In the genomic region with DNA sequence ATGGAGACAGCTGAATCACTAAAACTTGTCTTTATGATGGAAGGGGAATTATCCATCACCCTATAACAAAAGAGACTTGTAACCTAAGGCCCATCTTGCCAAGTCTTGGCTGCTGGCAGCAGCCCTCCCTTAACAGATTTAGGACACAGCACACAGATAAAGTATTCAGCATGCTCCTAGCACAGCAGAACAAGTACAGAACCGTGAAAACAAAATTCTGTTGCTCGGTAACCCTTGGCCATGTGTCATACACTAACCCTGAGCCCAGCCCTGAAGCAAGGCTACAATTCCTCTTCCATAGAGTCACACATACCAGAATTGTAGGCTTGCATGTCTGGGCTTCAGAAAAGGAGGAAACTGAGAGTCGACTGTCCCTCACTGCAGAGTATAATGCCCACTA, we compare ENCODE assay signal across 20 mouse cellular contexts.
DNase-seq lines count a peak whose midpoint lies in the region; ATAC-seq and TF ChIP-seq lines count a peak whose summit lies in the region.
"Had no signal": no experiment of that assay in that cellular context is flagged by ENCODE, and none has a peak within 500 bp of the region (broad histone marks: within the 10 kb centered on the region; RNA-seq: fewer than 3 reads in every experiment).

No protein-coding gene starts in this region.

- H3K27me3 ChIP-seq in midbrain, postnatal 0 days (ENCODE audit: insufficient read depth, low read length) = no peaks in the 10 kb centered on the region
- H3K27me3 ChIP-seq in midbrain, embryonic 11.5 days (ENCODE audit: control insufficient read depth, insufficient read depth, low read length) = no peaks in the 10 kb centered on the region
- H3K27me3 ChIP-seq in neural tube, embryonic 15.5 days (replicated peaks) = no peaks in the 10 kb centered on the region
- H3K27me3 ChIP-seq: embryonic facial prominence, embryonic 13.5 days; kidney, embryonic 15.5 days had no signal

- no peak overlapping the region for H3K27ac ChIP-seq in midbrain, postnatal 0 days (ENCODE audit: low read depth, low read length)
- no peak overlapping the region for H3K27ac ChIP-seq in midbrain, embryonic 11.5 days (ENCODE audit: low read depth, low read length)
- H3K27ac ChIP-seq in neural tube, embryonic 15.5 days (replicated peaks) = no peak overlapping the region
- H3K27ac ChIP-seq: embryonic facial prominence, embryonic 13.5 days; kidney, embryonic 15.5 days had no signal

- no peak overlapping the region for H3K4me2 ChIP-seq in midbrain, postnatal 0 days (ENCODE audit: low read depth, low read length, poor library complexity, severe bottlenecking)
- H3K4me2 ChIP-seq in midbrain, embryonic 11.5 days = no peak overlapping the region
- H3K4me2 ChIP-seq in neural tube, embryonic 15.5 days = no peak overlapping the region
- H3K4me2 ChIP-seq: embryonic facial prominence, embryonic 13.5 days; kidney, embryonic 15.5 days had no signal

- H3K4me3 ChIP-seq in midbrain, postnatal 0 days (ENCODE audit: low read depth, low read length) = no peak overlapping the region
- H3K4me3 ChIP-seq in midbrain, embryonic 11.5 days (ENCODE audit: low read depth, low read length) = no peak overlapping the region
- H3K4me3 ChIP-seq in neural tube, embryonic 15.5 days (replicated peaks) = no peak overlapping the region
- H3K4me3 ChIP-seq: embryonic facial prominence, embryonic 13.5 days; kidney, embryonic 15.5 days; myocyte had no signal

- peak; percentile 5 to 69 for DNase-seq in adrenal gland, adult (ENCODE audit: inconsistent age in 2 of 2, low spot score in 1 of 2)
- DNase-seq in adrenal gland, postnatal 4 days (ENCODE audit: low spot score in 2 of 2) = no peak
- peak; percentile 3 for DNase-seq in gastrocnemius, postnatal 14 days
- no peak for DNase-seq in gastrocnemius, postnatal 25 days
- DNase-seq in midbrain, postnatal 0 days (ENCODE audit: low spot score) = peak; percentile 14
- DNase-seq in midbrain, embryonic 11.5 days (ENCODE audit: low spot score, missing footprints) = no peak
- no peak for DNase-seq in lung, adult 18-20 months
- DNase-seq: cerebellum, adult 11-12 months; forebrain, postnatal 0 days; kidney, postnatal 4 days; liver; lung, postnatal 10 days; midbrain, embryonic 14.5 days; thymus, postnatal 4 days had no signal

- H3K36me3 ChIP-seq in midbrain, postnatal 0 days (ENCODE audit: insufficient read depth, low read length) = no peaks in the 10 kb centered on the region
- no peaks in the 10 kb centered on the region for H3K36me3 ChIP-seq in midbrain, embryonic 11.5 days (ENCODE audit: control insufficient read depth, insufficient read depth, low read length)
- no peaks in the 10 kb centered on the region for H3K36me3 ChIP-seq in neural tube, embryonic 15.5 days
- H3K36me3 ChIP-seq: embryonic facial prominence, embryonic 13.5 days; kidney, embryonic 15.5 days had no signal

- no peaks in the 10 kb centered on the region for H3K9me3 ChIP-seq in midbrain, postnatal 0 days (ENCODE audit: low read length)
- H3K9me3 ChIP-seq in midbrain, embryonic 11.5 days (ENCODE audit: control insufficient read depth, low read length) = no peaks in the 10 kb centered on the region
- no peaks in the 10 kb centered on the region for H3K9me3 ChIP-seq in neural tube, embryonic 15.5 days (replicated peaks)
- H3K9me3 ChIP-seq: embryonic facial prominence, embryonic 13.5 days; kidney, embryonic 15.5 days had no signal

- WGBS in midbrain, postnatal 0 days = 64% methylated on average over 3 of the region's 3 CpGs
- 90% methylated on average over 3 of the region's 3 CpGs for WGBS in midbrain, embryonic 11.5 days
- WGBS in neural tube, embryonic 15.5 days = 64% methylated on average over 3 of the region's 3 CpGs

- intact Hi-C loops in gastrocnemius, postnatal 14 days (cut with DNase I; ENCODE audit: low total_unique reads) = no loop called here

- H3K9ac ChIP-seq in midbrain, postnatal 0 days (replicated peaks; ENCODE audit: low read length, poor library complexity, severe bottlenecking) = no peak overlapping the region
- no peak overlapping the region for H3K9ac ChIP-seq in midbrain, embryonic 11.5 days (ENCODE audit: low read length)
- H3K9ac ChIP-seq in neural tube, embryonic 15.5 days (replicated peaks) = no peak overlapping the region
- H3K9ac ChIP-seq: embryonic facial prominence, embryonic 13.5 days; forebrain, postnatal 0 days; kidney, embryonic 15.5 days had no signal

- H3K4me1 ChIP-seq in midbrain, postnatal 0 days (ENCODE audit: insufficient read depth, low read length) = no peaks in the 10 kb centered on the region
- H3K4me1 ChIP-seq in midbrain, embryonic 11.5 days (ENCODE audit: control insufficient read depth, insufficient read depth, low read length) = no peaks in the 10 kb centered on the region
- no peaks in the 10 kb centered on the region for H3K4me1 ChIP-seq in neural tube, embryonic 15.5 days
- H3K4me1 ChIP-seq: embryonic facial prominence, embryonic 13.5 days; kidney, embryonic 15.5 days had no signal

- no peak for ATAC-seq in midbrain, postnatal 0 days (ENCODE audit: low FRiP score)
- ATAC-seq in midbrain, embryonic 11.5 days (ENCODE audit: low FRiP score) = no peak
- no peak for ATAC-seq in neural tube, embryonic 15.5 days (ENCODE audit: low FRiP score)
- ATAC-seq: CD4-positive, CD25-positive, alpha-beta regulatory T cell, adult 4 months; forebrain, postnatal 0 days; intestine, postnatal 0 days had no signal

- no peak for TF ChIP-seq CTCF in midbrain, postnatal 0 days (IDR thresholded peaks at IDR 0.05)

Comparison
In these comparisons a context has a peak if more than half of its experiments do, and no peak if none do; other contexts are left out.
1. DNase-seq: peak in adrenal gland, adult (2 of 2), gastrocnemius, postnatal 14 days (single experiment) and midbrain, postnatal 0 days (single experiment); none in adrenal gland, postnatal 4 days (0 of 2), gastrocnemius, postnatal 25 days (single experiment), midbrain, embryonic 11.5 days (single experiment) and lung, adult 18-20 months (0 of 2).